Mouse (Mus musculus) ES-Bruce4 (cell line): Measurements from ENCODE around the gene Dguok.

Experiments used
- CTCF ChIP-seq: IDR thresholded peaks from one replicate; pipeline ENCODE4 v1.8.1; 2011; ENCODE audit warnings: low read depth, low read length
- POLR2A ChIP-seq: IDR thresholded peaks from one replicate; pipeline ENCODE4 v1.8.1; 2011; ENCODE audit warnings: low read length; ENCODE audit not compliant: insufficient read depth

- TF ChIP-seq POLR2A (no peak), CTCF (no peak)
These were observed 9.7 kb downstream of the Dguok start for GRCm38 (mm10) chr6:83496753-83497710.
